Mouse (Mus musculus): ENCODE measurements around the gene Hnrnpa0.

- TF ChIP-seq CTCF (IDR thresholded peaks at IDR 0.05; ENCODE audit: borderline replicate concordance, control insufficient read depth, extremely low read depth, insufficient read depth, low read length, poor library complexity) (no peak), POLR2A (IDR thresholded peaks at IDR 0.05; ENCODE audit: control insufficient read depth, extremely low read depth, insufficient read depth, low read length, poor library complexity) (no peak)
Measured at GRCm38 (mm10) chr13:58157036-58157435, 28.7 kb upstream of the Hnrnpa0 start.
